Mouse (Mus musculus): Measurements from ENCODE around the gene Abi3. TPM values are rescaled to one million over a fixed set of nuclear protein-coding genes. Genes with fewer than 3 reads are reported as not detected.

Gene Abi3
- polyA plus RNA-seq, 1 experiment from 2014 or later: 3.8 TPM

- H3K4me1 ChIP-seq (replicated peaks): no peaks in the 10 kb centered on the region
- no peak overlapping the region for H3K4me2 ChIP-seq
- no peak overlapping the region for H3K4me3 ChIP-seq (replicated peaks)
- WGBS: 80% methylated on average over 4 of the region's 4 CpGs
- no peak for ATAC-seq (ENCODE audit: insufficient number of reproducible peaks, insufficient read depth, low FRiP score, low TSS enrichment, low read depth)
- H3K36me3 ChIP-seq: no peaks in the 10 kb centered on the region
- H3K27me3 ChIP-seq: no peaks in the 10 kb centered on the region
- H3K27ac ChIP-seq: no peak overlapping the region
- no peaks in the 10 kb centered on the region for H3K9me3 ChIP-seq
- no peak overlapping the region for H3K9ac ChIP-seq (replicated peaks)
These were observed 58.8 kb downstream of the Abi3 start for GRCm38 (mm10) chr11:95783457-95783856.

DNA sequence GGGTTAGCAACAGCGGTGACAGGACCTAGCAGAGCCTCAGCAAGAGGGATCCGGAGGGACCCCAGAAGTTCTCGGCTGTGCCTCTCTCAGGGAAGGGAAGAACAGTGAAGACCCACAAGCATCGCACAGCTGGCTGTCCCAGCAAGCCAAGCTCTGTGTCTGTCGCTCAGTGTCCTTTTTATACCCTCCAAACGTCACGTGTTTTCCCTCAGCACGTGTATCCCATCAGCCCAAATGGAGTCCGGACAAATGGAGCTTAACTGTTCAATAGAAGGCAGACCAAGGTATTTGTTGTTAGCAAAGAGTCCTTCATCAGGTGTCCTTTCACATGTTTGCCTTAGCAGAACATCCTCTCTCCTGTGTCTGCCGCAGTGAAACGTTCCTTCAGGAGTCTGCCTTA lies 60.7 kb downstream of the Abi3 start:
- Histone ChIP-seq H3K36me3 (peaks cover 5% of the 10 kb centered on the region; the same call in 1 of the 2 replicates), H3K4me3 (replicated peaks) (no peak overlapping the region), H3K4me1 (replicated peaks) (no peaks in the 10 kb centered on the region), H3K27me3 (no peaks in the 10 kb centered on the region), H3K9ac (replicated peaks) (no peak overlapping the region), H3K27ac (no peak overlapping the region), H3K9me3 (no peaks in the 10 kb centered on the region), H3K4me2 (no peak overlapping the region)
- no peak for ATAC-seq (ENCODE audit: insufficient number of reproducible peaks, insufficient read depth, low FRiP score, low TSS enrichment, low read depth)
- WGBS: 85% methylated on average over 11 of the region's 11 CpGs

DNA sequence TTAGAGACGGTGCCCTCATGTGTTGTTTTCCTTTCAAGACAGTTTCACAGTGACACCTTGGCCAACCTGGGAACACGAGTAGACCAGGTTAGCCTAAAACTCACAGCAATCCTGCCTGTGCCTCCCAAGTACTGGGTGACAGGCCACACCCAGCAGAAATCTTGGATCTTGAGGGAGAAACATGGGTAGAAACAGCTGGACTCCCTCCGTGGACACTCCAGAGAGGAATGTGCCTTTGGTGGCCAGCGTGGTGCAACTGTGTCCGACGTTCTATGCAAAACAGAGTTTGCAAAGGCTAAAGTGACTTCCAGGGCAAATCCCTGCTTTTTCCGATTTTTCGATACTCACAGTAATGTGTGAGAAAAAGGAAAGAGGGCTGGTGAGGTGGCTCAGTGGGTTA lies 61.8 kb downstream of the Abi3 start:
- Histone ChIP-seq H3K9ac (replicated peaks) (no peak overlapping the region), H3K9me3 (no peaks in the 10 kb centered on the region), H3K27ac (no peak overlapping the region), H3K36me3 (peaks cover 13% of the 10 kb centered on the region), H3K4me2 (no peak overlapping the region), H3K4me1 (replicated peaks) (no peaks in the 10 kb centered on the region), H3K4me3 (replicated peaks) (no peak overlapping the region), H3K27me3 (no peaks in the 10 kb centered on the region)
- ATAC-seq (ENCODE audit: insufficient number of reproducible peaks, insufficient read depth, low FRiP score, low TSS enrichment, low read depth): no peak
- 94% methylated on average over 8 of the region's 8 CpGs for WGBS

Other genes with a start within 250 kb of the Abi3 start
- gene Phb, start 175.5 kb downstream of the Abi3 start, polyA plus RNA-seq (2016; fragmentation: Nextera tagmentation; extraction: Ambion mirVana): 231 TPM in 2 replicates
- 24.0 and 24.9 TPM in 2 replicates for gene Zfp652, start 129.8 kb downstream of the Abi3 start, polyA plus RNA-seq (2016; fragmentation: Nextera tagmentation; extraction: Ambion mirVana)
- gene B130006D01Rik, start 118.9 kb downstream of the Abi3 start, polyA plus RNA-seq (2016; fragmentation: Nextera tagmentation; extraction: Ambion mirVana): 1.9 and 2.5 TPM in 2 replicates
- gene Phospho1, start 18.0 kb downstream of the Abi3 start, polyA plus RNA-seq (2016; fragmentation: Nextera tagmentation; extraction: Ambion mirVana): not detected in 2 replicates
- gene Gngt2, start 5.3 kb downstream of the Abi3 start, polyA plus RNA-seq (2016; fragmentation: Nextera tagmentation; extraction: Ambion mirVana): 10.1 and 10.2 TPM in 2 replicates
- not detected in 2 replicates for gene B4galnt2, start 72.4 kb upstream of the Abi3 start, polyA plus RNA-seq (2016; fragmentation: Nextera tagmentation; extraction: Ambion mirVana)
- gene Igf2bp1, start 163.5 kb upstream of the Abi3 start, polyA plus RNA-seq (2016; fragmentation: Nextera tagmentation; extraction: Ambion mirVana): 110 and 122 TPM in 2 replicates
- not detected in 2 replicates for gene Gip, start 182.1 kb upstream of the Abi3 start, polyA plus RNA-seq (2016; fragmentation: Nextera tagmentation; extraction: Ambion mirVana)
- 89.8 and 103 TPM in 2 replicates for gene Snf8, start 192.4 kb upstream of the Abi3 start, polyA plus RNA-seq (2016; fragmentation: Nextera tagmentation; extraction: Ambion mirVana)
- 46.0 and 50.9 TPM in 2 replicates for gene Ube2z, start 222.9 kb upstream of the Abi3 start, polyA plus RNA-seq (2016; fragmentation: Nextera tagmentation; extraction: Ambion mirVana)
- gene Atp5g1, start 233.2 kb upstream of the Abi3 start, polyA plus RNA-seq (2016; fragmentation: Nextera tagmentation; extraction: Ambion mirVana): 492 and 507 TPM in 2 replicates